Mouse (Mus musculus): ENCODE measurements around the gene Sox6. TPM values are rescaled to one million over a fixed set of nuclear protein-coding genes. Genes with fewer than 3 reads are reported as not detected.

Gene Sox6
- total RNA-seq, 4 experiments from 2014 or later, result 26.5 to 36.8 (median 31.9) TPM

DNA sequence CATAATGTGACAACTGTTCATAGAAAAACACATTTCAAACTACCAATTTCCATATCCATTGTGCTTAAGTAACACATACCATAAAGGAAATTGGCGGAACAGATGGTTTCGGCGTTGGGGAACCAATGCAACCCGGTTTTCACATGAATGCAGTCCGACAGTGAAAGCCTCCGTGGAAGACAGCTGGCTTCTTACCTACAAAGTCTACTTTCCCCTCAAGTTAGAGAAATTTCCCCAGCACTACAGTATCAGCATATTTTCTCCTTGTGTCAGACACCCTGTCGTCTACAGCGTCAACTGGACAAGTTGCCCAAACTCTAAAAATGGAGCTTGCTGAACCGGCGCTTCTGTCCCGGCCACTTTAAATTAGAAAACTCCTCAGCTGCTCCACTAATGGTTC lies 470.3 kb downstream of the Sox6 start:
- DNase-seq (ENCODE audit: low spot score in 2 of 2), result no peak

DNA sequence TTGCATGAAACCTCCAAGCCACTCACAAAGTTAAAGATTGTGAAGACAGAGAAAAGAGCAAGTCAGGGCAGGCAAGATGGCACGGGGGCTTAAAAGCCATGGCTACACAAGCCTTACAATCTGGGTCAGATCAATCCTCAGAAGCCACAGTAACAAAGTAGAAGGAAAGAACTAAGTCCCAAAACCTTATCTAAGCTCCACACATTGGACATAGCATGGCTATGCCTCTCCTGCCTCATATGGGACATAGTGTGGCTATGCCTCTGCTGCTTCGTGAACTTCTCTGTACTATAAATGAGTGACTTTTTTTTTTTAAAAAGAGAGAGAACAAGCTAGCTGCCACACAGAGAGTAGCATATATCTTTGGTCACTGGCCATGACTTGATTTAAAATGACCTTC lies 471.8 kb downstream of the Sox6 start:
- DNase-seq (ENCODE audit: low spot score in 2 of 2), result no peak

GRCm38 (mm10) chr7:115565060-115565426 lies 473.6 kb downstream of the Sox6 start:
- no peak for DNase-seq (ENCODE audit: low spot score in 2 of 2)

- no peak for DNase-seq (ENCODE audit: low spot score in 2 of 2)
Measured at GRCm38 (mm10) chr7:115564359-115565059, 474.1 kb downstream of the Sox6 start.

GRCm38 (mm10) chr7:115556677-115557076 lies 481.9 kb downstream of the Sox6 start:
- no peak for DNase-seq (ENCODE audit: low spot score in 2 of 2)

- DNase-seq (ENCODE audit: low spot score in 2 of 2), result no peak
Measured at GRCm38 (mm10) chr7:115550197-115550804, 488.3 kb downstream of the Sox6 start.

GRCm38 (mm10) chr7:115549670-115550069 lies 488.9 kb downstream of the Sox6 start:
- DNase-seq (ENCODE audit: low spot score in 2 of 2), result no peak

DNA sequence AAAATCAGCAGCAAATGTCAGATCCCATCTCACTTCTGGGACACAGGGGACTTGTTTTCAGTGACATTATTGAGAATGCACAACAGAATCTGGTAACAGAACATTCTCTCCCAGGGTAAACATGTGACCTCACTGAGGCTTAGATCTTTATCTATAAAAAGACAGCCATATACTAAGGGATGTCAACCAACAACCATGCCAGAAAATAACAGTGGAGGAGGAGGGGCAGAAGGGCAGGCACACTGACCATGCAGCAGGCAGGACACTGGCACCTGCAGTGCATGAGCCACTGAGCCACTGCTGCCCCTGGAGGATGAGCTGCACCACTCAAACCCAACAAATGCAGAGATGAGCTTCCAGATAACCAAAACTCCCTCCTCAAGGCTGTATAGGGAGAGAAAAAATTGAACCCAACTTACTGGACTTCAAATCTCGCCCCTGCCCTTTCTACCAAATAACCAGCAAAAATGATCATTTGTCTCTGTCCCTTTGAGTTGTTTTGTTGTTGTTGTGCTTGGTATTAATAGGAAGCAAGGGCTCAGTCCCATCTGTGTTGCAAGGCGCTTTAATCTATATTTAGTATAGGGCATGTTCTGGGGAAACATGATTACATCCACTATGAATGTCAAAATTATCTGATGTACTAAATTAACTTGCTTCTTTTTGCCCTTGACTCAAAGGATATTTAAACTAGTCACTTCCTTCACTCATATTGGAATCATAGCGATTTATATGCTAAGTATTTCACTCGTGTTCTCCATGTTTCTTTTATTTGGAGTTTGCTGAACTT lies 492.8 kb downstream of the Sox6 start:
- no peak for DNase-seq (ENCODE audit: low spot score in 2 of 2)

GRCm38 (mm10) chr7:115543596-115543995 lies 495.0 kb downstream of the Sox6 start:
- no peak for DNase-seq (ENCODE audit: low spot score in 2 of 2)

DNA sequence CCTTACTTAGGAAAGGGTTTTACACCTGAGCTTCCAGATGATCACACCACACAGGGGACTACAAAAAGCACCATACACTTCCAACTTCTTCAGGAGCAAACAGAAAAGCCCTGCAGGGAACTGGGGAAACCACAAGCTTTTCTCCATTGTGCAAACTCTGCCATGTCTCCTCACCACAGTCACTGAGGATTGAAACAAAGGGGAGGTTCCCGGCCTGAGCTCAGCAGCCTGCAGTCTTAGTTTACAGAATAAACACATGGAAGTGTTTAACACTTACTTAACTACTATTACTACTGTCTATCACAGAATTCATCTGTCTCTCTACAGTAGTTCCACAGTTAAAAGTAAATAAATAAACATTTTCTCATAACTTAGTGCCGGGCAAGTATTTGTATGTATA lies 498.3 kb downstream of the Sox6 start:
- no peak for DNase-seq (ENCODE audit: low spot score in 2 of 2)

- DNase-seq (ENCODE audit: low spot score in 2 of 2), result no peak
Measured at GRCm38 (mm10) chr7:115539003-115539402, 499.6 kb downstream of the Sox6 start.

DNA sequence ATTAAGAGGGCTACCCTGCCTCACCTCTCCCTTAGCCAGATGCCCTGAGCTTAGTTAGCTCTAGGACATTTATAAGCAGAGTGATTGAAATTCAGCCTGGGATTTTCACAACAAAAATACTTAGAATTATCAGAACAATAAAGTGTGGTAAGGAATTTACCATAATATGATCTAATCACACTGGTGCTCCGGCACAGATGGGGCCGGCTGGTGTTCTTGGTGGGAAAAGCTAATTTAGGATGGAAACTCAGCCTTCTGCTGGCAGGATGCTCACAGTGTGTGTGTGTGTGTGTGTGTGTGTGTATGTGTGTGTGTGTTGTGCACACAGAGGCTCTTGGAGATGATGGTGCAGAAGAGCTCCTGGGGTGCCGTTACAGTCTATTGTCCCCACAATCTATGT lies 501.0 kb downstream of the Sox6 start:
- DNase-seq (ENCODE audit: low spot score in 2 of 2), result no peak

DNA sequence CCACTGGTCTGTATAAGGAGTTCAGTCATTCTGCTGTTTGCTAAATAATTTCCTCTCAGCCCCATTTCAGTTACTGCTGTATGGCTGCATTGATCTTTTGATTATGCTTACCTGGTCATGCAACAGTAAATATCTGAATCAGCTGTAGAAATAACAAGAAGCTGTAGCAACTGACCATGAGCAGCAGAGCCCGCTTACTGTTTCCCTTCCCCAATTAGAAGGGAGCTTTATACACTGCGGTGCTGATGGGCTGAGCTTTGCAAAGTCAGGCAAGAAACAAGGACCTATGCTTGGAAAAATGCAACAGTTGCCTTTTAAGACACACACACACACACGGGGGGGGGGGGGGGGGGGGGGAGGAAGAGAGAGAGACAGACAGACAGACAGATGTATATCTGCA lies 502.1 kb downstream of the Sox6 start:
- DNase-seq (ENCODE audit: low spot score in 2 of 2), result no peak

DNA sequence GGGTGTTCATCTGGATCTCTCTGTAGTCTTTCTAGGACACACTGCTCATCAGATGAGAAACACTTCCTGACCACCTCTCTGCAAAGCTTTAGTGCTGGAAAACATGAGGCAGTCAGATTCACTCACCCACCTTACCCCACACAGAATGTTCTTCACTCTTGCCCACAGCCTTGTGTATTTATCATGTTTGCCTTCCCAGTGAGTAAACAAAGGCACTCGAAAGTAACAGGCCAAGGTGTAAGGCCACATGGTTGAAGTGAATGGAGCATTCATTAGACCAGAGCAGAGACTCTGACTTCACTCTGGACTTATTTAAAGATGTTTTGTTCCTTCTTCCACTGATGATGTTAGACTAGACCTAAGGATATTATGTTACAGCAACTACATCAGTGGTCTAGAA lies 506.7 kb downstream of the Sox6 start:
- DNase-seq (ENCODE audit: low spot score in 2 of 2), result no peak

- no peak for DNase-seq (ENCODE audit: low spot score in 2 of 2)
Measured at GRCm38 (mm10) chr7:115531217-115531616, 507.4 kb downstream of the Sox6 start.

GRCm38 (mm10) chr7:115517701-115518100 lies 520.9 kb downstream of the Sox6 start:
- no peak for DNase-seq (ENCODE audit: low spot score in 2 of 2)

GRCm38 (mm10) chr7:115513681-115514080 lies 524.9 kb downstream of the Sox6 start:
- DNase-seq (ENCODE audit: low spot score in 2 of 2), result no peak

DNA sequence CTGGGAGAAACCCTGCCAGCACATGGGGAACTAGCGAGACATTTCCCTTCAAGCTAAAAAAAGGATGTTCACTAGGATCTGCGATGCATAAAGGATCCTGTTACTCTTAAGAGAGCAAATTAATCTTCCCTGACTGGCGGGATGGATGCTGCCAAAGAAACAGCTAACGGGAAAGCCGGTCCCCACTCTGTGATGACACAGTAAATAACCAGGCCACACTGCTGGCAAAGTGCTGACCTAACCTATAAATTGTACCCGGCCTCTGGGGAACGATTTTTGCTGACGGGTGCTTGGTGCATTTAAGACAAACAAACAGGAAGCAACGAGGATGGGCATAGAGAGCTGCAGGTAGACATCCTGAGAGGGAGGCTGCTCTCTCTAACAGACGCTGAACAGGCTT lies 526.8 kb downstream of the Sox6 start:
- no peak for DNase-seq (ENCODE audit: low spot score in 2 of 2)

GRCm38 (mm10) chr7:115511091-115511490 lies 527.5 kb downstream of the Sox6 start:
- no peak for DNase-seq (ENCODE audit: low spot score in 2 of 2)

GRCm38 (mm10) chr7:115510045-115510444 lies 528.6 kb downstream of the Sox6 start:
- DNase-seq (ENCODE audit: low spot score in 2 of 2), result no peak

DNA sequence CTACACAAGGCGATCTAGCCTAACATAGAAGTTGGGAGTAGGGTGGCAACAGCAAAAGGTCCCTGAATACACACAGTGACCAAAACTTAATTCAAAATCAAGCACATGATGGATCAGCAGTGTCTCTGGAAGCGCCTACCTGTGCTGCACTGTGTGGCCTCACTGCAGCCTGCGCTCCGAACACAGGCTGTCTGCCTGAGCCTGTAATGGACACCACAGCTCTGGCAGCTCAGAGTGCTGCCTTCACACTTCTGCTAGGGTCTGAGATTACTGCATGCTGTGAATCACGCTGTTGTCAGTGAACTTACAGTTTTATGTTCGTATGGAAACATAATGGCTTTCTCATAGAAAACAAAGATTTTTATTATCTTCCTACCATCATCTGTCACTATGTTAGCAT lies 532.2 kb downstream of the Sox6 start:
- DNase-seq (ENCODE audit: low spot score in 2 of 2), result no peak

DNA sequence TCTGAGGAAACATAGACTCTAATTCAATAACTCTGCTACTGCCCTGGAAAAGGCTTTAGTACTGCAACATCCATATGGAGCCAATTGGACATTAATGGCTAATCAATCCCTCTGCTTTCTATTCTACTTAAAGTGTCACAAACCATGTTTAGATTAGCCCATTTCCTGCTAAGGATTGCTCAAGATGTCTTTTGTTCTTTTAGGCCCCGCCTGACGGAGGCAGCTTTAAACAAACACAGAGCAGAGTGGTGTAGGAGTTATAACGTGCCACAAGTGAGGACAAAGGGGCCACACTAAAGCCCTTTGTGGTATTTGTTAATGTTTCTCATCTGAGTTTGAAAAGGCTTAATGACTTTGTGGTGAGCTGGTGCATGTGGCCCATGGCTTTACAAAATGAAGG lies 537.1 kb downstream of the Sox6 start:
- DNase-seq (ENCODE audit: low spot score in 2 of 2), result no peak

- DNase-seq (ENCODE audit: low spot score in 2 of 2), result no peak
Measured at GRCm38 (mm10) chr7:115500825-115501224, 537.8 kb downstream of the Sox6 start.

Measured in left cerebral cortex, adult 8-10 months (tissue).